Mouse (Mus musculus) heart, adult 2 months (tissue): ENCODE results near the gene Yap1.

ENCODE experiments used
- CTCF ChIP-seq: fragments of 200-600 bp; IDR thresholded peaks from 2 replicates; pipeline ENCODE4 v1.8.1; 2022; ENCODE audit warnings: antibody characterized with exemption, mild to moderate bottlenecking, moderate library complexity
- EP300 ChIP-seq: fragments of 200-500 bp; IDR thresholded peaks from 2 replicates; pipeline ENCODE4 v1.6.1; 2011; ENCODE audit warnings: low read depth, low read length, control low read depth; ENCODE audit not compliant: insufficient read depth
- POLR2A ChIP-seq: fragments of 200-500 bp; IDR thresholded peaks from 2 replicates; pipeline ENCODE4 v1.6.1; 2011; ENCODE audit warnings: mild to moderate bottlenecking, low read depth, low read length, control low read depth; ENCODE audit not compliant: insufficient read depth

- TF ChIP-seq CTCF (no peak), POLR2A (no peak), EP300 (no peak)
Measured at GRCm38 (mm10) chr9:7943796-7944462, 60.5 kb downstream of the Yap1 start.
